Mouse (Mus musculus): Measurements from ENCODE around the gene Ccdc174. TPM values are rescaled to one million over a fixed set of nuclear protein-coding genes. Genes with fewer than 3 reads are reported as not detected.
"Not testable (repeated sequence)": the region's sequence is repeated elsewhere in the genome, so short reads cannot be mapped to it uniquely, and the experiment has no call there.

Ccdc174 gene
- polyA plus RNA-seq, 1 experiment from 2014 or later: 32.6 TPM

GRCm38 (mm10) chr6:91872781-91873180 lies 5.1 kb upstream of the Ccdc174 start:
- no peak overlapping the region for H3K27ac ChIP-seq
- no peak overlapping the region for H3K4me3 ChIP-seq (replicated peaks)
- no peak overlapping the region for H3K9ac ChIP-seq
- WGBS: 50% methylated on average over 2 of the region's 2 CpGs
- ATAC-seq: no peak
- no peak overlapping the region for H3K4me2 ChIP-seq (replicated peaks)
- H3K27me3 ChIP-seq (replicated peaks): 0 out of 2 replicates have a peak, but pooled peaks cover 3% of the 10 kb centered on the region
- 0 out of 2 replicates have a peak, but pooled peaks cover 2% of the 10 kb centered on the region for H3K4me1 ChIP-seq (replicated peaks)
- H3K36me3 ChIP-seq: no peaks in the 10 kb centered on the region
- no peaks in the 10 kb centered on the region for H3K9me3 ChIP-seq

DNA sequence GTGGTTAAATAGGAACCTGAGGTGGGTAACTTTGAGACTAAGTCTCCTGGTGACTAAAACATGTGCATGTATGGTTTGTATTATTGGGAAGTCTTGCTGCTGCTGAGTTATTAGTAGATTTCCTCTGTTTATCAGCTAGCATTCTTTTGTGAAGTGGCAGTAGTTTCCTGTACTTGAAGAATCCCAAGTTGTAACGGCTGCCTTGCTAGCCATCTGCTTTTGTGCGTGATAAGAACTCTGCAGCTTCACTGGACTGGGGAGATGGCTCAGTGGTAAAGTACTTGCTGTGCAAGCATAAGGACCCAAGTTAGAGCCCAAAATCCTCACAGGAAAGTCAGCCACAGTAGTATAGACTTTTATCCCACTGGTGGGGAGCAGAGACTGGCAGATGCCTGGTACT lies 6.0 kb downstream of the Ccdc174 start:
- Histone ChIP-seq H3K9me3 (no peaks in the 10 kb centered on the region), H3K4me1 (replicated peaks) (peaks cover 3% of the 10 kb centered on the region), H3K27ac (no peak overlapping the region), H3K4me3 (replicated peaks) (no peak overlapping the region), H3K27me3 (replicated peaks) (no peaks in the 10 kb centered on the region), H3K4me2 (replicated peaks) (no peak overlapping the region), H3K36me3 (peaks cover 30% of the 10 kb centered on the region), H3K9ac (no peak overlapping the region)
- no peak for ATAC-seq
- 59% methylated on average over 2 of the region's 2 CpGs for WGBS

DNA sequence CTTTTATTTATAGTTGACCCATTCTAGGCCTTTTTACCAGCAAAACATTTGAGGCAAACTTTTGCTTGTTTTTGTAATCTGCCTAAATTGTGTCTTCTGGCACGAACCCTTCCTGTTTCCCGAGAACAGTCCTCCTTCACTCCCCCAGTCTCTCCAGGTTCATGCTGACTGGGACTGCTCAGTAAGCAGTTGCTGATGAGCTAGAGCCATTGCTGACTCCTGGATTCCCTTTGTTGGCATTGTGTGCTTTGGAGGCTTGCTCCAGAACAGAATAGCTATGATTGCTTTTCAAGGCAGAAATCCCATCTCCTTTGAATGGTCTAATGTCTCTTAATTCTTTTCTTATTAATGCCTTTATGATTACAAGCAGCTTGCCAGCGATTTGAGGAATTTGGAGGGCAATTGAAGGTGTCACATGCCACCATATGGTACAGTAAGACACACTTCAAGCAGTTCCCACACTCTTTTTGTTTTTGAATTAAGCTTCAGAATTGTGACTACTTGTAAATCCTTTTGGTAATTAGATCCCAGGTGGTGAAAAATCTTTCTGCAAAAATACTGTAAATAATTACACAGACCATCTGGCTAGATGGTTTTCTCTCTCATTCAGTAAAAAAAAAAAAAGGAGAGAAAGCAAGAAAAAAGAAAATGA lies 11.5 kb downstream of the Ccdc174 start:
- Histone ChIP-seq H3K9ac (no peak overlapping the region), H3K27ac (no peak overlapping the region), H3K27me3 (replicated peaks) (no peaks in the 10 kb centered on the region), H3K4me3 (replicated peaks) (no peak overlapping the region), H3K36me3 (peaks cover 28% of the 10 kb centered on the region), H3K9me3 (no peaks in the 10 kb centered on the region), H3K4me2 (replicated peaks) (no peak overlapping the region), H3K4me1 (replicated peaks) (no peaks in the 10 kb centered on the region)
- no peak for ATAC-seq
- 64% methylated on average over 3 of the region's 3 CpGs for WGBS

- H3K9me3 ChIP-seq: no peaks in the 10 kb centered on the region
- 85% methylated on average over 5 of the region's 5 CpGs for WGBS
- H3K9ac ChIP-seq: no peak overlapping the region
- no peaks in the 10 kb centered on the region for H3K27me3 ChIP-seq (replicated peaks)
- peaks cover 32% of the 10 kb centered on the region for H3K36me3 ChIP-seq
- no peak overlapping the region for H3K27ac ChIP-seq
- H3K4me1 ChIP-seq (replicated peaks): no peaks in the 10 kb centered on the region
- no peak for ATAC-seq
- no peak overlapping the region for H3K4me2 ChIP-seq (replicated peaks)
- H3K4me3 ChIP-seq (replicated peaks): no peak overlapping the region
These were observed 12.8 kb downstream of the Ccdc174 start for GRCm38 (mm10) chr6:91890615-91891014.

DNA sequence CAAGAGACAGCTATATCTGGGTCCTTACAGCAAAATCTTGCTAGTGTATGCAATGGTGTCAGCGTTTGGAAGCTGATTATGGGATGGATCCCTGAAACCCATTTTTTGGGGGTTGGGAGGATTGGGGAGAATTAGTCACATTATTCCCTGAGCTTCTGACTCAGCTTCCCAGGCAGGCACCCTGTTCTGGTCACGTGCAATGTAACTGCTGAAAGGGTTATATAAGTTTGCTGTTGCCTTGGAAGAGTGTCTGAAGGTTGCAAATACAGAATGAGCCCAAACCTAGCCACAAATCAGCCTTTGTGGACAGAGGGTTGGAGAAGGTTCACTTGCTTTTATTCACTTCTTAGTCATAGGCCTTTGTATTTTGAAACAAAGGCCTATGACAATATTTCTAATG lies 13.9 kb downstream of the Ccdc174 start:
- Histone ChIP-seq H3K9me3 (no peaks in the 10 kb centered on the region), H3K4me3 (replicated peaks) (no peak overlapping the region), H3K9ac (no peak overlapping the region), H3K27ac (no peak overlapping the region), H3K4me2 (replicated peaks) (no peak overlapping the region), H3K27me3 (replicated peaks) (no peaks in the 10 kb centered on the region), H3K4me1 (replicated peaks) (no peaks in the 10 kb centered on the region), H3K36me3 (peaks cover 31% of the 10 kb centered on the region)
- WGBS: 91% methylated on average over 2 of the region's 2 CpGs
- ATAC-seq: no peak

DNA sequence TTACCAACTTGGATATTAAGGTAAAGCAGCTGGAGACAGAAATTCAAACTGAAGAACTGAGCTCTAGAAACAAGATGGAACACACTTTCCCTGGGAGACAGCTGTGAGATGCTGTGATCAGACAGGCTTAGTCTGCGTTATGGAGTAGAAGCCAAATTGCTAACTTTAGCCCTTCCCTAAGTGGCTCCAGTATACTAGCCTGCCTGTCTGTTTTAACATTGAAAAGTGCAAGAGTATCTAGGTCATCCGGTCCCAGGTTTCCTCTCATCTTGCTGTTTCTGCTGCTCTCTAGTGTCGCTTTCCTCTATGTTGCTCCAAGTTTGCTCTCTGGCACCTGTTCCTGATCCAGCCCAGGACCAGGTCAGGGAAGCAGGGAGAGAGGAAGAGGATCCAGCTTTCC lies 18.9 kb downstream of the Ccdc174 start:
- H3K4me2 ChIP-seq (replicated peaks): no peak overlapping the region
- no peak overlapping the region for H3K4me3 ChIP-seq (replicated peaks)
- no peak overlapping the region for H3K27ac ChIP-seq
- no peak for ATAC-seq
- 89% methylated on average over 3 of the region's 3 CpGs for WGBS
- no peak overlapping the region for H3K9ac ChIP-seq
- H3K9me3 ChIP-seq: no peaks in the 10 kb centered on the region
- no peaks in the 10 kb centered on the region for H3K4me1 ChIP-seq (replicated peaks)
- no peaks in the 10 kb centered on the region for H3K27me3 ChIP-seq (replicated peaks)
- peaks cover 38% of the 10 kb centered on the region for H3K36me3 ChIP-seq

DNA sequence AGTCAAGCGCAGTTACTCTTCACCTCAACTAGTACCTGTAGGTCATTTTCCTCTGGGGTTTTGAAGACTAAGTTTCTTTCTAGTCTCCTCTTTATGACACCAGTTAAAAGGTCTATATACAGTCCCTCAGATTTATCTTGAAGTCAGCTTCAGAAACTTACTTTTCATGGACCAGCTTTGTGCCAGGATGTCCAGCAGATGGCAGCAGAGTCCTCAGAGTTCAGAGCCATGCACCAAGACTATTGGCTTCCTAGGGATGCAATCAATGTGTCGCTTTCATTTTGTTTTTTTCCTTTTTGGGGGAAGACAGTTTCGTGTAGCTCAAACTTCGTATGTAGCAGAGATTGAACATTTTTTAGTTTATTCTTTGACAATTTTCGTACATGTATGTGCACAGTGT lies 23.7 kb downstream of the Ccdc174 start:
- ATAC-seq: peak; percentile 58; the same call in 1 of the 2 replicates
- H3K4me3 ChIP-seq (replicated peaks): no peak overlapping the region
- peaks cover 24% of the 10 kb centered on the region for H3K36me3 ChIP-seq
- H3K27me3 ChIP-seq (replicated peaks): no peaks in the 10 kb centered on the region
- H3K9me3 ChIP-seq: no peaks in the 10 kb centered on the region
- no peak overlapping the region for H3K4me2 ChIP-seq (replicated peaks)
- no peak overlapping the region for H3K27ac ChIP-seq
- H3K4me1 ChIP-seq (replicated peaks): no peaks in the 10 kb centered on the region
- 29% methylated on average over 5 of the region's 5 CpGs for WGBS
- no peak overlapping the region for H3K9ac ChIP-seq

GRCm38 (mm10) chr6:91902509-91902908 lies 24.7 kb downstream of the Ccdc174 start, which contains the start of gene 4930590J08Rik:
TSS of gene 4930590J08Rik (plus strand) at chr6:91902809.
- 97% methylated on average over 2 of the region's 2 CpGs for WGBS
- ATAC-seq; H3K4me1 ChIP-seq (replicated peaks); H3K4me3 ChIP-seq (replicated peaks); H3K4me2 ChIP-seq (replicated peaks); H3K9me3 ChIP-seq; H3K27ac ChIP-seq; H3K9ac ChIP-seq; H3K27me3 ChIP-seq (replicated peaks): not testable (repeated sequence)
- H3K36me3 ChIP-seq: peaks cover 24% of the 10 kb centered on the region; the same call in 1 of the 2 replicates

DNA sequence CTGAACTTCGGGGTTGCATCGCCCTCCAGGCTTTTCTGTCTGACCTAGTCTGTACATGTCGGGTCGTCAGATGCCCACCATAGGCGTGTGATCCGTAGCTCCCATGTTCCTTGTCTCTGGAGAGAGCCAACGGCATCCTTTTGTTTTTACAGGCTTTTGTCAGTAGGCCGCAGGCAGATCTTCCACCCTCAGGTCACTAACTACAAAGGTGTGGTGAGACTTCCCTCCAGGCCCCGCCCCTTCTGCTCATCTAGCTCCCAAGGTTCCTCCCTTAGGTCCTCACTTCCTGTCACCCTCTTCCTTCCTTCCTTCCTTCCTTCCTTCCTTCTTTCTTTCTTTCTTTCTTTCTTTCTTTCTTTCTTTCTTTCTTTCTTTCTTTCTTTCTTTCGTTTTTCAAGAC lies 36.2 kb downstream of the Ccdc174 start:
- no peaks in the 10 kb centered on the region for H3K9me3 ChIP-seq
- H3K9ac ChIP-seq: no peak overlapping the region
- no peak for ATAC-seq
- H3K4me2 ChIP-seq (replicated peaks): no peak overlapping the region
- no peak overlapping the region for H3K4me3 ChIP-seq (replicated peaks)
- WGBS: 88% methylated on average over 10 of the region's 10 CpGs
- H3K27me3 ChIP-seq (replicated peaks): no peaks in the 10 kb centered on the region
- no peaks in the 10 kb centered on the region for H3K4me1 ChIP-seq (replicated peaks)
- H3K27ac ChIP-seq: no peak overlapping the region
- no peaks in the 10 kb centered on the region for H3K36me3 ChIP-seq

DNA sequence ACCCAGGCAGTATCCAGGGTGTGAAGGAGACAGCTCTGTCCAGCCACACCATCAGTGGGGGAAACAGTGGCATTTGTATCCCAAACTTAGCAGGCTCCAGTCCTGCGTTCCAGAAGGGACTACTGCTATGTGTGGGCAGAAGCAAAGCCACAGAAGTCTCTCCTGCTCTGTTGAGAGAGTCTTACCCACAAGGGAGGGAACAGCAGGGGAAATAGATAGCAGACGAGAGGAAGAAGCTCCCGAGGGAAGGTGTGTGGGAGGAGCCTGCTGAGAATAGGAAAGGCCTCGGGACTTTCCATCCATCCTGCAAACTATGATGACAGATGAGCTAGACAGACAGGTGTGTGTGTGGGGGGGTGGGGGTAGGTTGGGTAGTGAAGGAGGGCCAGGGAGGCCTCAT lies 39.4 kb downstream of the Ccdc174 start:
- Histone ChIP-seq H3K27ac (no peak overlapping the region), H3K4me3 (replicated peaks) (no peak overlapping the region), H3K36me3 (no peaks in the 10 kb centered on the region), H3K4me2 (replicated peaks) (no peak overlapping the region), H3K9me3 (no peaks in the 10 kb centered on the region), H3K4me1 (replicated peaks) (no peaks in the 10 kb centered on the region), H3K9ac (no peak overlapping the region), H3K27me3 (replicated peaks) (no peaks in the 10 kb centered on the region)
- no peak for ATAC-seq
- 39% methylated on average over 4 of the region's 4 CpGs for WGBS

- WGBS: 86% methylated on average over 11 of the region's 11 CpGs
These were observed 39.9 kb downstream of the Ccdc174 start for GRCm38 (mm10) chr6:91917716-91918115.

GRCm38 (mm10) chr6:91931231-91931630 lies 53.4 kb downstream of the Ccdc174 start:
- H3K9ac ChIP-seq: no peak overlapping the region
- no peaks in the 10 kb centered on the region for H3K27me3 ChIP-seq (replicated peaks)
- no peak overlapping the region for H3K4me2 ChIP-seq (replicated peaks)
- no peaks in the 10 kb centered on the region for H3K9me3 ChIP-seq
- H3K27ac ChIP-seq: no peak overlapping the region
- no peaks in the 10 kb centered on the region for H3K4me1 ChIP-seq (replicated peaks)
- H3K4me3 ChIP-seq (replicated peaks): no peak overlapping the region
- 60% methylated on average over 5 of the region's 5 CpGs for WGBS
- no peaks in the 10 kb centered on the region for H3K36me3 ChIP-seq
- ATAC-seq: no peak

More at GRCm38 (mm10) chr6:91917716-91918115, 39.9 kb downstream of the Ccdc174 start:
- Histone ChIP-seq H3K4me3 (replicated peaks) (no peak overlapping the region), H3K4me2 (replicated peaks) (no peak overlapping the region), H3K9ac (no peak overlapping the region), H3K27me3 (replicated peaks) (no peaks in the 10 kb centered on the region), H3K36me3 (no peaks in the 10 kb centered on the region), H3K27ac (no peak overlapping the region), H3K9me3 (no peaks in the 10 kb centered on the region), H3K4me1 (replicated peaks) (no peaks in the 10 kb centered on the region)
- ATAC-seq: no peak

- Histone ChIP-seq H3K4me3 (replicated peaks) (no peak overlapping the region), H3K4me1 (replicated peaks) (no peaks in the 10 kb centered on the region), H3K4me2 (replicated peaks) (no peak overlapping the region), H3K27me3 (replicated peaks) (no peaks in the 10 kb centered on the region), H3K9me3 (no peaks in the 10 kb centered on the region), H3K9ac (no peak overlapping the region), H3K27ac (no peak overlapping the region), H3K36me3 (no peaks in the 10 kb centered on the region)
- WGBS: 44% methylated on average over 4 of the region's 4 CpGs
- ATAC-seq: no peak
These were observed 60.6 kb downstream of the Ccdc174 start for GRCm38 (mm10) chr6:91938491-91938890.
